Mouse (Mus musculus) megakaryocyte, embryonic 14.5 days (primary cell): ENCODE results near the gene Itgae.

Experiments used
- FLI1 ChIP-seq: IDR thresholded peaks from 2 replicates; pipeline ENCODE4 v1.6.1; 2012; ENCODE audit warnings: low read length, inconsistent platforms, mixed read lengths
- GATA1 ChIP-seq: IDR thresholded peaks from 3 replicates; pipeline ENCODE4 v1.6.1; 2012; ENCODE audit warnings: mixed read lengths, low read length, inconsistent platforms, borderline replicate concordance

- TF ChIP-seq FLI1 (no peak), GATA1 (no peak)
These were observed 5.0 kb upstream of the Itgae start for GRCm38 (mm10) chr11:73085391-73085790.
